Mouse (Mus musculus): ENCODE data around the gene Mrps36. TPM values are rescaled to one million over a fixed set of nuclear protein-coding genes. Genes with fewer than 3 reads are reported as not detected.
A peak's percentile ranks its signal among the peaks of the same experiment; 100 is the strongest.
"Not testable (repeated sequence)": the region's sequence is repeated elsewhere in the genome, so short reads cannot be mapped to it uniquely, and the experiment has no call there.

The Mrps36 gene
- polyA plus RNA-seq, 1 experiment from 2014 or later, result 171 TPM

DNA sequence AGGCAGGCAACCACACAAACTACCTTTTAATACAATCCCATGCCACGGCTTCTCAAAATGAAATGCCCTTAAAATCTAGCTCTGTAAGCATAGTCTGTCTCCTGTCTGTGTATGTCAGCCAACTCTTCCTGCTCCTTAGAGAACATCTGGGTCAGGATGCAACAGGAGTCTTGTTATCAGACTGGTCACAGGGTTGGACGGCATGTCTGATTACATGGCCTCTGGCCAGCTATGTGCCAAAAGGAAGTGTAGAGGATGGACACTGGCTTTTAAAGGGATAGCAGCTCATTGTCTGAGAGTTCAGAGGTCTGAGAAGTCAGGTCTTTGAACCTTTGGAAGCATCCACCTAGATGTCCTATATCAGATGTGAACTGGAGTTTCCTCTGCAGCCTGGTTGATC is 10.9 kb upstream of the Mrps36 start:
- 78% methylated on average over 2 of the region's 2 CpGs for WGBS

DNA sequence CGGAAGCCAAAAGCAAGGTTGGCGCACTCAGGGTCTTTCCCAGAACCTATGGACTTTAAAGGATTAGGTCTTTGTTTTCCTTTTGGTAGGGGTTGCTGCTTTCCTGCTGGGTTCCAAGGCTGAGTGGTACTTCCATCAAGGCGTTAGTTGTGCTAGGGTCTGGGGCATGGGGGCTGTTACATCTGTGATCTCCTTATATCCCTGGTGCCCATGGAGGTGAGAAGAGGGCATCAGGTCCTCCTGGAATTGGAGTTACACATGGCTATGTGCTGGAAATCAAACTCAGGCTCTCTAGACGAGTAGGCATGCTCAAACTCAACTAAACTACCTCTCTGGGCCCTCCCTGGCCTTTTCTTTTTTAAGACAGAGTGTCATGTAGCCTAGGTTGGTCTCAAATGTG is 9.7 kb upstream of the Mrps36 start:
- Histone ChIP-seq H3K9me3 (replicated peaks) (no peaks in the 10 kb centered on the region), H3K36me3 (peaks cover 3% of the 10 kb centered on the region), H3K27ac (no peak overlapping the region), H3K4me1 (no peaks in the 10 kb centered on the region), H3K4me3 (replicated peaks) (no peak overlapping the region), H3K4me2 (no peak overlapping the region), H3K27me3 (no peaks in the 10 kb centered on the region), H3K9ac (no peak overlapping the region)
- WGBS, result 71% methylated on average over 4 of the region's 4 CpGs
- ATAC-seq (replicated peaks; ENCODE audit: low FRiP score), result no peak

More for the DNA sequence above, 10.9 kb upstream of the Mrps36 start:
- Histone ChIP-seq H3K36me3 (peaks cover 14% of the 10 kb centered on the region), H3K27me3 (no peaks in the 10 kb centered on the region), H3K4me2 (no peak overlapping the region), H3K9ac (no peak overlapping the region), H3K9me3 (replicated peaks) (no peaks in the 10 kb centered on the region), H3K4me1 (no peaks in the 10 kb centered on the region), H3K4me3 (replicated peaks) (no peak overlapping the region), H3K27ac (no peak overlapping the region)
- ATAC-seq (replicated peaks; ENCODE audit: low FRiP score), result no peak

DNA sequence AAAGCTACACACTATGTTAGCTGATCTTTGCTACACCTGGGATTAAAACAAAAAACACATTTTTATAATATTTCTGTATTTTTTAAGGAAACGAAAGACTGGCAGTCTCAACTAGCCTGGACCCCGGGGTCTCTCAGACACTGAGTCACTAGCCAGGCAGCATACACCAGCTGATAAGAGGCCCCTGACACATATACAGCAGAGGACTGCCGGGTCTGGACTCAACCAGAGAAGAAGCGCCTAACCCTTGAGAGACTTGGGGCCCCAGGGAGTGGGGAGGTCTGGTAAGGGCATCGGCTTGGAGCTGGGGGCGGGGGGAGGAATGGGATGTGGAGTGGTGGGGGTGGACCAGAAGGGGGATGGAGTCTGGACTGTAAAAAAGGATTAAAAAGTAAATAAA is 8.6 kb upstream of the Mrps36 start:
- H3K27ac ChIP-seq, result no peak overlapping the region
- no peak for ATAC-seq (replicated peaks; ENCODE audit: low FRiP score)
- no peak overlapping the region for H3K9ac ChIP-seq
- no peak overlapping the region for H3K4me3 ChIP-seq (replicated peaks)
- H3K4me1 ChIP-seq, result no peaks in the 10 kb centered on the region
- H3K4me2 ChIP-seq, result no peak overlapping the region
- 82% methylated on average over 6 of the region's 6 CpGs for WGBS
- H3K36me3 ChIP-seq, result no peaks in the 10 kb centered on the region
- H3K27me3 ChIP-seq, result no peaks in the 10 kb centered on the region
- H3K9me3 ChIP-seq (replicated peaks), result no peaks in the 10 kb centered on the region

DNA sequence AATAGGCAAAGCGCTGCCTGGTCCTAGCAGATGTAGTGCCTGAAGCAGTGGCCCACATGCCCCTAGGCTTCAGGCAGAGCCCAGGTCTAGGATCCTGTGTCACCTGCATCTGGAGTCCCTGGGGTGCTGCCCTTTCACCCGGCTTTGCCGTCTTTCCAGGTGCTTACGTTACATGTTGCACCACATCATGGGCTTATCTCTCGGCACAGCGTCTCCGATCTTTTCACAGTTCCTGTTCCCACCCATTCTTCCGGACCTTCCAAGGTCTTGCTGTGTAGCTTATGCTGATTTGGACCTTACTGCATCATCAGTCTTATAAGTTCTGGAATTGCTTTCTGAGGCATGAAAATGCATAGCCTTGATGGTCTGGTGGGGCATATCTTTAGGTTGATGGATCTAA is 8.1 kb upstream of the Mrps36 start:
- no peak overlapping the region for H3K4me2 ChIP-seq
- no peaks in the 10 kb centered on the region for H3K36me3 ChIP-seq
- no peaks in the 10 kb centered on the region for H3K9me3 ChIP-seq (replicated peaks)
- H3K4me3 ChIP-seq (replicated peaks), result no peak overlapping the region
- no peaks in the 10 kb centered on the region for H3K27me3 ChIP-seq
- 90% methylated on average over 8 of the region's 8 CpGs for WGBS
- ATAC-seq (replicated peaks; ENCODE audit: low FRiP score), result no peak
- H3K9ac ChIP-seq, result no peak overlapping the region
- H3K27ac ChIP-seq, result no peak overlapping the region
- no peaks in the 10 kb centered on the region for H3K4me1 ChIP-seq

DNA sequence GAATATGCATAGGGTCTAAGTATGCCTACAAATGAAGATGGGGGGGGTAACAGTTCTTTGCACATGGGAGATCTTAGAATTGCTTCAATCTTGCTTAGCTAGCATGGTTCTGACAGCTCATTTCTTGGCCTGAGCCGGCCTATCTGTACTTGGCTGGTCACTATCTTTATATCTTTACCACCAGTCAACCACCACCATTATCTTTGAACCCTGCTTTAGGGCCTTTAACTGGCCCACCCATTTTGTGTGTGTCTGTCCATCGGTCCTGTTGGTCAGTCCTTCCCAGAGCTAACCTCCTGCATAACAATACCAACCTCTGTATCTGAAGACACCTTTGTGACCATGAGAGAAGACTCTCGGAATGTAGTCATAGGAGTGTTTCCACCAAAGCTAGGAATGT is 6.9 kb upstream of the Mrps36 start:
- Histone ChIP-seq H3K36me3 (no peaks in the 10 kb centered on the region), H3K9ac (no peak overlapping the region), H3K27me3 (no peaks in the 10 kb centered on the region), H3K4me2 (no peak overlapping the region), H3K4me1 (no peaks in the 10 kb centered on the region), H3K9me3 (replicated peaks) (no peaks in the 10 kb centered on the region), H3K4me3 (replicated peaks) (no peak overlapping the region), H3K27ac (no peak overlapping the region)
- WGBS, result 83% methylated on average over 3 of the region's 3 CpGs
- no peak for ATAC-seq (replicated peaks; ENCODE audit: low FRiP score)

DNA sequence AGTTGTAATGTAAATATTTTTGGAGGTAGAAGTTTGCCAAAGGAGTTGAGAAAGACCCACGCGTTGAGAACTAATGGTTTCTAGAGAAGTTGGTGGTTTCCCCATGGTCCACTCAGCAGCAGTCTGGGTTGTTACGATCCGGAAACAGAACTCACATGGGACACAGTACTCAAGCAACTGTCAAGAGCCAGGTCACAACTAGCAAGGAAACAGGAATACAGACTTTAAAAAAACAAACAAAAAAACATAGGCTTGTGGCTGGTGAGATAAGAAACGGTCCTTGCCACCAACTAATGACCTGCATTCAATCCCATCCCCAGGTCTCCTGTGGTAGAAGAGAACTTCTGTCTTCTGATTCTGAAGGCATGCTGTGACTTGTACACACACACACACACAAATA is 6.3 kb upstream of the Mrps36 start:
- Histone ChIP-seq H3K9me3 (replicated peaks) (no peaks in the 10 kb centered on the region), H3K36me3 (no peaks in the 10 kb centered on the region), H3K27ac (no peak overlapping the region), H3K4me3 (replicated peaks) (no peak overlapping the region), H3K4me1 (no peaks in the 10 kb centered on the region), H3K27me3 (no peaks in the 10 kb centered on the region), H3K4me2 (no peak overlapping the region), H3K9ac (no peak overlapping the region)
- no peak for ATAC-seq (replicated peaks; ENCODE audit: low FRiP score)
- WGBS, result 55% methylated on average over 5 of the region's 5 CpGs

DNA sequence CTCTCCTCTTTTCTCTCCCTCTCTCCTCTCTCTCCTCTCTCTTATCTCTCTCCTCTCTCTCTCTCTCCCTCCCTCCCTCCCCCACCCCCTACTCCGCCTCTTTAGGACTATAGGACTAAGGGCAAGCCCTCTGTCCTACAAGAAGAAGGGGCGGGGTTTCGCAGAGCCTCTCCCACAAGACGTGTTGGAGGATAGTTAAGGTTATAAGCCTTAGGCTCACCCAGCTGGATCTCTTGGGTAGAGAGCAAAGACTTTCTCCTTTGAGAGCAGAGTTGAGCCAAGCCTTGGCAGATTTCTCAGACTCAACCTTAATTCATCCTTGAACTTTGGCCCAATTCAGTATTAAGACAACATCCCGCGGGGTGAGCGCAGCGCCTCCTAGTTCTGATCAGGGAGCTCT is 4.2 kb upstream of the Mrps36 start:
- Histone ChIP-seq H3K27ac (no peak overlapping the region), H3K9ac (no peak overlapping the region), H3K4me3 (replicated peaks) (no peak overlapping the region), H3K9me3 (replicated peaks) (no peaks in the 10 kb centered on the region), H3K36me3 (no peaks in the 10 kb centered on the region), H3K27me3 (no peaks in the 10 kb centered on the region), H3K4me2 (no peak overlapping the region), H3K4me1 (peaks cover 7% of the 10 kb centered on the region)
- WGBS, result 59% methylated on average over 8 of the region's 8 CpGs
- ATAC-seq (replicated peaks; ENCODE audit: low FRiP score), result no peak

DNA sequence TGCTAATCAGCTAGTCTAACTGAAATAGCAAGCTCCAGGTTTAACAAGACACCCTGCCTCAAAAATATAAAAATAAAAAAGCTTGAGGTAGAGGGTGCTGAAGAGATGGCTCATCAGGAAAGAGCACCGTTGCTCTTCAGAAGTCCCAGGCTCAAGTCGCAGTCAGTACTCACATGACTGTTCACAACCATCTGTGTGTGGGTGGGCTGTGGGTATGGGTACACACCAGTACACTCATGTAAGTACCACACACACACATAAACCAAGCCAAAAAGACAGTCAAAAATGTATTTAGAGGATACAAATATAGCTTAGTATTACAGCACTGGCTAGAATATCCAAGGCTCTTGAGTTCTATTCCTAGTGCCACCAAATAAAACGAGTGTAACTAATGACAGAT is 1.6 kb upstream of the Mrps36 start:
- no peaks in the 10 kb centered on the region for H3K9me3 ChIP-seq (replicated peaks)
- no peaks in the 10 kb centered on the region for H3K36me3 ChIP-seq
- H3K27ac ChIP-seq, result no peak overlapping the region
- 87% methylated on average over 3 of the region's 3 CpGs for WGBS
- peaks cover 16% of the 10 kb centered on the region for H3K4me1 ChIP-seq
- H3K4me3 ChIP-seq (replicated peaks), result no peak overlapping the region
- no peak overlapping the region for H3K9ac ChIP-seq
- no peak overlapping the region for H3K4me2 ChIP-seq
- H3K27me3 ChIP-seq, result no peaks in the 10 kb centered on the region
- ATAC-seq (replicated peaks; ENCODE audit: low FRiP score), result no peak

DNA sequence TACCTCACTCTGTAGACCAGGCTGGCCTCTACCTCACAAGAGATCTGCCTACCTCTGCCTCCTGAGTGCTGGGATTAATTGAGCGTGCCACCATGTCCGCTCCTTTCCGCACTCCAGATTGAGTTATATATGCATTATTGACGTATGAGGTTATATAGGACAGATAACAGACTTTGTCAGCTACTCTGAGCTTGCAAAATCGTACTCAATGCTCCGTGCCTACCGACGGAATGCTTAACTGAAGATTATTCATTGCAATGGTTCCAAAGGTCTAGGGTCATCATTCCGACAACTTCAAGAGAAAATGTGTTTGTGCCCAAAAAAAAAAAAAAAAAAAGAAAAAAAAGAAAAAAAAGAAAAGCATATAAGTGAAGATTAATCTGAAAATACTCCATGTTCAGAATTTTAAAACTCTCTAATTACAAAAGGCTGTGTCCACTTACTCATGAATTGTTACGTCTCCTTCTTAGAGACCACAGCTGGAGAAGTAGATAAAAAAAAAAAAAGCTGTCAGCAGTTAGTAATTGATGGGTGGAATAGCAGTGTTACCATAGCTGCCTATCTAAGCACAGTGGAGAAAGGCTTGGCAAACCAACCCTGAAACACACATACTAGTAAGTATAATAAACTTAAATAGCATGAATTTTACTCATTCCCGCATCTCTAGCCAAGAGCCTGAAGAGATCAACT is 968 bp downstream of the Mrps36 start:
- Histone ChIP-seq H3K4me3 (replicated peaks) (peak overlapping the region; percentile 79), H3K9me3 (replicated peaks) (no peaks in the 10 kb centered on the region), H3K36me3 (peaks cover 11% of the 10 kb centered on the region; the same call in 1 of the 2 replicates), H3K4me2 (peak overlapping the region; percentile 69), H3K27ac (peak overlapping the region; percentile 99), H3K4me1 (peaks cover 16% of the 10 kb centered on the region), H3K27me3 (no peaks in the 10 kb centered on the region), H3K9ac (peak overlapping the region; percentile 80)
- peak; percentile 50 for ATAC-seq (replicated peaks; ENCODE audit: low FRiP score)
- WGBS, result 57% methylated on average over 11 of the region's 11 CpGs

DNA sequence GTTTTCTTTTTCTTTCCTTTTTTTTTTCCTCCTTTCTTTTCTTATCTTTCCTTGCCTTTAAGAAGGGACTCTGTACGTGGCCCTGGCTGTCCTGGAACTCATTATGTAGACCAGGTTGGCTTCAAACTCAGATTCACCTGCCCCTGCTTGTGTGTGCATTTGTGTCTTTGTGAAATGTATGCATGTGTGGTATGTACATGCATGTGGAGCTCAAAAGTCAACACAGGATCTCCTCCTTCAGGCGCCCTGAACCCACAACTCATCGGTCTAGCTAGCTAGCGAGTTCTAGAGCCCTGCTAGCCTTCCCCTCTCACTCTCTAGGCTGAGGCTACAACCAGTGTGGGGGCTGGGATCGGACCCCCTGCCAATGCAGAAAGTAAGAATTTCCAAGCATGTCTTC is 1.6 kb downstream of the Mrps36 start:
- H3K36me3 ChIP-seq, result peaks cover 16% of the 10 kb centered on the region
- H3K4me1 ChIP-seq, result peaks cover 16% of the 10 kb centered on the region
- H3K27ac ChIP-seq, result no peak overlapping the region
- no peak overlapping the region for H3K9ac ChIP-seq
- peak overlapping the region; percentile 79; the same call in 1 of the 2 replicates for H3K4me3 ChIP-seq (replicated peaks)
- H3K9me3 ChIP-seq (replicated peaks), result no peaks in the 10 kb centered on the region
- ATAC-seq (replicated peaks; ENCODE audit: low FRiP score), result no peak
- H3K27me3 ChIP-seq, result no peaks in the 10 kb centered on the region
- peak overlapping the region; percentile 69; the same call in 1 of the 2 replicates for H3K4me2 ChIP-seq
- WGBS, result 89% methylated on average over 5 of the region's 5 CpGs

DNA sequence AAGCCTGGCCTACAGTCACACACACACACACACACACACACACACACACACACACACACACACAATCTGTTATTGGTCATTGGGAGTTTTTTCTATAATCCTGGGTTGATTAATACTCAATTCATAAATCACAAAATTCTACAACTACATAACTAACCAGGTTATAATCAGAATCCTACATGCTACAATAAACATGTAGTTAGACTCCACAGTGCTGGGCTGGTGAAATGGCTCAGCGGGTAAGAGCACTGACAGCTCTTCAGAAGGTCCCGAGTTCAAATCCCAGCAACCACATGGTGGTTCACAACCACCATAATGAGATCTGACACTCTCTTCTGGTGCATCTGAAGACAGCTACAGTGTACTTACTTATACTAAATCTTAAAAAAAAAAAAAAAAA is 11.7 kb downstream of the Mrps36 start:
- WGBS, result 96% methylated on average over 2 of the region's 2 CpGs
- no peaks in the 10 kb centered on the region for H3K9me3 ChIP-seq (replicated peaks)
- no peak overlapping the region for H3K4me2 ChIP-seq
- no peak overlapping the region for H3K4me3 ChIP-seq (replicated peaks)
- ATAC-seq (replicated peaks; ENCODE audit: low FRiP score), result no peak
- peaks cover 14% of the 10 kb centered on the region for H3K4me1 ChIP-seq
- no peak overlapping the region for H3K27ac ChIP-seq
- H3K36me3 ChIP-seq, result peaks cover 38% of the 10 kb centered on the region
- H3K27me3 ChIP-seq, result no peaks in the 10 kb centered on the region
- H3K9ac ChIP-seq, result no peak overlapping the region

DNA sequence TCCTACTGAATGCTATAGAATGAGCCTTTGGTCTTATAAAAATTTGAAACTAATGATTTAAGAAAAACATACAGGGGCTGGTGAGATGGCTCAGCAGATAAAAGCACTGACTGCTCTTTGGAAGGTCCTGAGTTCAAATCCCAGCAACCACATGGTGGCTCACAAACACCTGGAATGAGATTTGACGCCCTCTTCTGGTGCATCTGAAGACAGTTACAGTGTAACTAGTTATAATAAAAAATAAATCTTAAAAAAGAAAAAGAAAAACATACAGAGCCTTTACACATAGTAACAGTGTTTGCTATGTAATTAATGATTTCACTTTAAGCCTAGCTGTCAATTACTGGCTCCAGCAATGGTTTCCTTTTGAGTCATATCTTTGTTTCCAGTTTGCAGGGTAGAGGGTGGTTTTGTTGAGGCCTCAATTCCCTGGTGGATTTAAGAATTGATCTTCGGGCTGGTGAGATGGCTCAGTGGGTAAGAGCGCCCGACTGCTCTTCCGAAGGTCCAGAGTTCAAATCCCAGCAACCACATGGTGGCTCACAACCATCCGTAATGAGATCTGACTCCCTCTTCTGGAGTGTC is 12.9 kb downstream of the Mrps36 start:
- Histone ChIP-seq H3K27ac (peak overlapping the region; percentile 96), H3K4me1 (peaks cover 14% of the 10 kb centered on the region), H3K4me3 (replicated peaks) (peak overlapping the region; percentile 73), H3K36me3 (peaks cover 42% of the 10 kb centered on the region), H3K4me2 (peak overlapping the region; percentile 59)
- H3K9me3 ChIP-seq (replicated peaks); H3K9ac ChIP-seq; H3K27me3 ChIP-seq; ATAC-seq (replicated peaks; ENCODE audit: low FRiP score): not testable (repeated sequence)
- WGBS, result 93% methylated on average over 6 of the region's 6 CpGs

DNA sequence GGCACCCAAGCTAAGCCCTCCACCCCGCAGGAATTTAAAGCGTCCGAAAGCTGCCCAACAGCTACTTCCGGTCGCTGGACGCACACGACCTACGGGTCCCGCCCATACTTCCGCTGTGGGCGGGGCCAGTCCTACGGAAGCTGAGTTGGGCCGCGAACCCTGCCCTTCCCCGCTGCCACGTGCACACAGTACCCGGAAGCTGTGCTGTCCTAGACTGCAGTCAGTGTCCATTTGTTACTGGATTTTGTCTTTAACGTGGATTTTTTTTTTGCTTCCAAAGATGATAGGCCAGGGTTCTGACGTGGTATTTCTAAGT is 13.6 kb downstream of the Mrps36 start, which contains the start of gene Cdk7:
Gene Cdk7 (minus strand): TSS at position 79 of the 316 bp plus-strand sequence.
- 0% methylated on average over 19 of the region's 19 CpGs for WGBS
- Histone ChIP-seq H3K4me1 (peaks cover 14% of the 10 kb centered on the region), H3K4me3 (replicated peaks) (peak within 1 kb of the TSS; percentile 73), H3K4me2 (peak within 1 kb of the TSS; percentile 59), H3K9ac (peak within 1 kb of the TSS; percentile 78), H3K36me3 (peaks cover 42% of the 10 kb centered on the region), H3K27ac (peak within 1 kb of the TSS; percentile 96), H3K9me3 (replicated peaks) (no peaks in the 10 kb centered on the region), H3K27me3 (no peaks in the 10 kb centered on the region)
- peak; percentile 99 for ATAC-seq (replicated peaks; ENCODE audit: low FRiP score)

Measured in kidney, embryonic 15.5 days (tissue).